Mouse (Mus musculus): Measurements from ENCODE around the gene Brd4.

DNA sequence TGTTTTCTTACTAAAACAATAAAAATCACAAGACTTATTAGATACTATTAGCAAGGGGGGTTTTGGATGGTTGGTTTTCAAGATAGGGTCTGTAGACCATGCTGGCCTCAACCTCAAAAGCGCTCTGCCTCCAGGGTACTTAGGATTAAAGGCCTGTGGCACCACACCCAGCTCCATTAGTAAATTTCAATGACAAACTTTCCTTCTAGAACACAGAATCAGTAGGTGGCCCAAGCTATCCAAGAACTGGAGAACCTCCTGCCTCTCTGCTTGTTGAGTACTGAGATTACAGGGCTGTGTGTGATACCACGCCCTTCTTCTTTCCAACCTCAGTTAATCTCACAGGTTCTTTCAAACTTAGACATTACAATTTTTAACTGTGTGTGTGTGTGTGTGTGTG, 3.4 kb downstream of the Brd4 start:
- TF ChIP-seq CTCF (IDR thresholded peaks at IDR 0.05; ENCODE audit: control insufficient read depth, insufficient read depth, insufficient replicate concordance, low read depth, low read length): no peak
- TF ChIP-seq POLR2A (IDR thresholded peaks at IDR 0.05; ENCODE audit: control insufficient read depth, low read depth, low read length): no peak

All from testis, adult 2 months (tissue).